Mouse (Mus musculus) thymus, adult 2 months (tissue): ENCODE measurements around the gene Gabrb1.

ENCODE experiments used
- CTCF ChIP-seq: fragments of 200-500 bp; IDR thresholded peaks from 2 replicates; pipeline ENCODE4 v1.5.1; 2012; ENCODE audit warnings: mild to moderate bottlenecking, control low read depth, low read length, moderate library complexity, borderline replicate concordance; ENCODE audit not compliant: control insufficient read depth, poor library complexity, insufficient read depth; ENCODE audit errors: extremely low read depth
- POLR2A ChIP-seq: fragments of 200-500 bp; IDR thresholded peaks from 2 replicates; pipeline ENCODE4 v1.6.1; 2012; ENCODE audit warnings: mild to moderate bottlenecking, low read length, control low read depth, moderate library complexity; ENCODE audit not compliant: control insufficient read depth, poor library complexity, insufficient read depth; ENCODE audit errors: extremely low read depth

- no peak for TF ChIP-seq CTCF
- no peak for TF ChIP-seq POLR2A
These were observed 257.8 kb downstream of the Gabrb1 start for GRCm38 (mm10) chr5:71915711-71916110.
